Mouse (Mus musculus) fibroblast of lung, adult 2 months (primary cell): ENCODE results near the gene Cldn34b3.
"Not testable (repeated sequence)": the region's sequence is repeated elsewhere in the genome, so short reads cannot be mapped to it uniquely, and the experiment has no call there.

Experiments used
- DNase-seq: peaks from one replicate; pipeline ENCODE4 v3.0.0-alpha.2; 2011; ENCODE audit warnings: low read depth

Gene Cldn34b3

DNA sequence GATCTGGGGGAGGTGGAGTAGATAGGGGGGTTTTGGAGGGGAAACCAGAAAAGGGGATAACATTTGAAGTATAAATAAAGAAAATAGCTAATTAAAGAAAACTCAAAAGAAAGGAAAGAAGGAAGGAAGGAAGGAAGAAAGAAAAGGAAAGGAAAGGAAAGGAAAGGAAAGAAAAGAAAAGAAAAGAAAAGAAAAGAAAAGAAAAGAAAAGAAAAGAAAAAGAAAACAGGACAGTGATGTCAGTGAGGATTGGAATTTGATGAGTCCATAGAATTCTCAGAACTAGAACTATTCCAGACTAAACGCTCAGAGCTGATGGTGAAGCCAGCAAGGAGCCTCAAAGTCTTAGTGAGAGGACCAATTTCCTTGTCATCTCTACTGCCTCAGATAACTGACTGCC lies at the start of gene Cldn34b3:
Cldn34b3 (plus strand) TSS at position 301 of the 400 bp plus-strand sequence.
- not testable (repeated sequence) for DNase-seq
